Mouse (Mus musculus) macrophage (primary cell): ENCODE data around the gene Wrnip1. TPM values are rescaled to one million over a fixed set of nuclear protein-coding genes. Genes with fewer than 3 reads are reported as not detected.
A peak's percentile ranks its signal among the peaks of the same experiment; 100 is the strongest.

Source experiments
- H3K27ac ChIP-seq: fragments of 350-480 bp; formaldehyde crosslinking; 2 replicates; pipeline ENCODE4 v1.9.0; 2021
- H3K36me3 ChIP-seq: fragments of 350-480 bp; formaldehyde crosslinking; 2 replicates; pipeline ENCODE4 v1.9.0; 2021; ENCODE audit errors: inconsistent target
- H3K4me3 ChIP-seq: fragments of 350-480 bp; formaldehyde crosslinking; 2 replicates; pipeline ENCODE4 v1.9.0; 2021; ENCODE audit errors: inconsistent target
- H3K79me2 ChIP-seq: fragments of 350-480 bp; formaldehyde crosslinking; 2 replicates; pipeline ENCODE4 v1.9.0; 2021; ENCODE audit errors: inconsistent target
- WGBS: methylation state at CpG from one replicate; pipeline ENCODE4 v1.1.7; 2026; ENCODE audit warnings: inconsistent platforms; ENCODE audit not compliant: missing documents; 5-methylcytosine and 5-hydroxymethylcytosine counted together
- polyA plus RNA-seq: library from polyadenylated mRNA; stranded (reverse); fragments of 250-400 nt; gene quantifications from 3 replicates; pipeline ENCODE4 v1.2.4, GENCODE M21; 2018; ENCODE audit warnings: inconsistent platforms
- total RNA-seq, 78 experiments: library from RNA; depleted of rRNA; stranded (reverse); fragments of 250-400 nt; gene quantifications; 1 replicate in 9 of 78; 2 replicates in 24 of 78; 3 replicates in 43 of 78; 4 replicates in 2 of 78; pipeline ENCODE4 v1.2.4; 2018; ENCODE audit warnings: inconsistent platforms in 56 of 78

The Wrnip1 gene
- total RNA-seq (2018; cell fraction: chromatin; rRNA removed) = 10 to 100 TPM in 9 of 26 experiments, 1 to 10 TPM in 17; 1.1 to 19.0 (median 5.5) TPM
- 10 to 100 TPM in 8 of 26 experiments, 1 to 10 TPM in 18; 3.7 to 11.7 (median 7.4) TPM for total RNA-seq (2018; cell fraction: cytosol; rRNA removed)
- 10 to 100 TPM in 6 of 26 experiments, 1 to 10 TPM in 20; 2.7 to 16.6 (median 6.3) TPM for total RNA-seq (2018; cell fraction: nucleus; rRNA removed)
- polyA plus RNA-seq = 7.1 to 9.5 TPM (median 8.7 TPM) in 3 replicates

GRCm38 (mm10) chr13:32801693-32802221 is at the start of gene Wrnip1:
Wrnip1 (plus strand) TSS chr13:32802038.
- peak within 1 kb of the TSS; percentile 26 for H3K4me3 ChIP-seq
- no peaks in the 10 kb centered on the region; the same call in 1 of the 2 replicates for H3K79me2 ChIP-seq
- 0% methylated on average over 44 of the region's 51 CpGs for WGBS
- H3K27ac ChIP-seq = no peak within 1 kb of the TSS
- H3K36me3 ChIP-seq = peaks cover 10% of the 10 kb centered on the region

GRCm38 (mm10) chr13:32752066-32752657 is 49.7 kb upstream of the Wrnip1 start:
- 77% methylated on average over 4 of the region's 4 CpGs for WGBS
- Histone ChIP-seq H3K79me2 (no peaks in the 10 kb centered on the region), H3K27ac (no peak overlapping the region), H3K36me3 (no peaks in the 10 kb centered on the region), H3K4me3 (no peak overlapping the region)

- no peaks in the 10 kb centered on the region for H3K36me3 ChIP-seq
- WGBS = 80% methylated on average over 4 of the region's 4 CpGs
- no peaks in the 10 kb centered on the region for H3K79me2 ChIP-seq
- H3K27ac ChIP-seq = no peak overlapping the region
- no peak overlapping the region for H3K4me3 ChIP-seq
Observed at GRCm38 (mm10) chr13:32759036-32759435, 42.8 kb upstream of the Wrnip1 start.

GRCm38 (mm10) chr13:32760795-32761194 is 41.0 kb upstream of the Wrnip1 start:
- Histone ChIP-seq H3K36me3 (no peaks in the 10 kb centered on the region), H3K79me2 (no peaks in the 10 kb centered on the region), H3K4me3 (no peak overlapping the region), H3K27ac (no peak overlapping the region)
- 88% methylated on average over 2 of the region's 2 CpGs for WGBS

- Histone ChIP-seq H3K27ac (no peak overlapping the region), H3K4me3 (no peak overlapping the region), H3K79me2 (no peaks in the 10 kb centered on the region), H3K36me3 (no peaks in the 10 kb centered on the region)
- 90% methylated on average over 3 of the region's 3 CpGs for WGBS
Observed at GRCm38 (mm10) chr13:32763141-32763540, 38.7 kb upstream of the Wrnip1 start.

GRCm38 (mm10) chr13:32764448-32764847 is 37.4 kb upstream of the Wrnip1 start:
- 65% methylated on average over 7 of the region's 7 CpGs for WGBS
- no peaks in the 10 kb centered on the region for H3K79me2 ChIP-seq
- H3K36me3 ChIP-seq = no peaks in the 10 kb centered on the region
- H3K27ac ChIP-seq = no peak overlapping the region
- no peak overlapping the region for H3K4me3 ChIP-seq

- H3K4me3 ChIP-seq = no peak overlapping the region
- WGBS = 18% methylated on average over 4 of the region's 4 CpGs
- no peak overlapping the region for H3K27ac ChIP-seq
- no peaks in the 10 kb centered on the region for H3K36me3 ChIP-seq
- no peaks in the 10 kb centered on the region for H3K79me2 ChIP-seq
Observed at GRCm38 (mm10) chr13:32768104-32768503, 33.7 kb upstream of the Wrnip1 start.

GRCm38 (mm10) chr13:32769960-32770359 is 31.9 kb upstream of the Wrnip1 start:
- Histone ChIP-seq H3K36me3 (no peaks in the 10 kb centered on the region), H3K27ac (no peak overlapping the region), H3K79me2 (no peaks in the 10 kb centered on the region), H3K4me3 (no peak overlapping the region)
- 72% methylated on average over 3 of the region's 3 CpGs for WGBS

GRCm38 (mm10) chr13:32775889-32776288 is 25.9 kb upstream of the Wrnip1 start:
- H3K79me2 ChIP-seq = no peaks in the 10 kb centered on the region
- no peaks in the 10 kb centered on the region for H3K36me3 ChIP-seq
- H3K4me3 ChIP-seq = no peak overlapping the region
- WGBS = 94% methylated on average over 9 of the region's 9 CpGs
- no peak overlapping the region for H3K27ac ChIP-seq

- Histone ChIP-seq H3K27ac (no peak overlapping the region), H3K4me3 (no peak overlapping the region), H3K36me3 (no peaks in the 10 kb centered on the region), H3K79me2 (no peaks in the 10 kb centered on the region)
- WGBS = 93% methylated on average over 10 of the region's 10 CpGs
Observed at GRCm38 (mm10) chr13:32776350-32776749, 25.5 kb upstream of the Wrnip1 start.

GRCm38 (mm10) chr13:32778861-32779260 is 23.0 kb upstream of the Wrnip1 start:
- Histone ChIP-seq H3K27ac (no peak overlapping the region), H3K79me2 (no peaks in the 10 kb centered on the region), H3K36me3 (no peaks in the 10 kb centered on the region), H3K4me3 (no peak overlapping the region)
- WGBS = 97% methylated on average over 3 of the region's 3 CpGs

GRCm38 (mm10) chr13:32783055-32783454 is 18.8 kb upstream of the Wrnip1 start:
- no peaks in the 10 kb centered on the region for H3K79me2 ChIP-seq
- H3K27ac ChIP-seq = no peak overlapping the region
- H3K36me3 ChIP-seq = no peaks in the 10 kb centered on the region
- 65% methylated on average over 5 of the region's 5 CpGs for WGBS
- no peak overlapping the region for H3K4me3 ChIP-seq

GRCm38 (mm10) chr13:32783816-32784215 is 18.0 kb upstream of the Wrnip1 start, which contains the start of gene Mylk4:
Mylk4 (minus strand) TSS chr13:32783954.
- no peaks in the 10 kb centered on the region for H3K36me3 ChIP-seq
- H3K79me2 ChIP-seq = no peaks in the 10 kb centered on the region
- no peak within 1 kb of the TSS for H3K4me3 ChIP-seq
- WGBS = 90% methylated on average over 8 of the region's 8 CpGs
- no peak within 1 kb of the TSS for H3K27ac ChIP-seq

- H3K4me3 ChIP-seq = no peak overlapping the region
- 93% methylated on average over 2 of the region's 2 CpGs for WGBS
- no peaks in the 10 kb centered on the region for H3K79me2 ChIP-seq
- H3K36me3 ChIP-seq = no peaks in the 10 kb centered on the region
- H3K27ac ChIP-seq = no peak overlapping the region
Observed at GRCm38 (mm10) chr13:32787584-32787983, 14.3 kb upstream of the Wrnip1 start.

- H3K79me2 ChIP-seq = no peaks in the 10 kb centered on the region
- no peaks in the 10 kb centered on the region for H3K36me3 ChIP-seq
- no peak overlapping the region for H3K27ac ChIP-seq
- WGBS = 63% methylated on average over 4 of the region's 4 CpGs
- H3K4me3 ChIP-seq = no peak overlapping the region
Observed at GRCm38 (mm10) chr13:32789781-32790180, 12.1 kb upstream of the Wrnip1 start.
